Mouse (Mus musculus): ENCODE results near the gene Unc5cl.

Unc5cl gene

DNA sequence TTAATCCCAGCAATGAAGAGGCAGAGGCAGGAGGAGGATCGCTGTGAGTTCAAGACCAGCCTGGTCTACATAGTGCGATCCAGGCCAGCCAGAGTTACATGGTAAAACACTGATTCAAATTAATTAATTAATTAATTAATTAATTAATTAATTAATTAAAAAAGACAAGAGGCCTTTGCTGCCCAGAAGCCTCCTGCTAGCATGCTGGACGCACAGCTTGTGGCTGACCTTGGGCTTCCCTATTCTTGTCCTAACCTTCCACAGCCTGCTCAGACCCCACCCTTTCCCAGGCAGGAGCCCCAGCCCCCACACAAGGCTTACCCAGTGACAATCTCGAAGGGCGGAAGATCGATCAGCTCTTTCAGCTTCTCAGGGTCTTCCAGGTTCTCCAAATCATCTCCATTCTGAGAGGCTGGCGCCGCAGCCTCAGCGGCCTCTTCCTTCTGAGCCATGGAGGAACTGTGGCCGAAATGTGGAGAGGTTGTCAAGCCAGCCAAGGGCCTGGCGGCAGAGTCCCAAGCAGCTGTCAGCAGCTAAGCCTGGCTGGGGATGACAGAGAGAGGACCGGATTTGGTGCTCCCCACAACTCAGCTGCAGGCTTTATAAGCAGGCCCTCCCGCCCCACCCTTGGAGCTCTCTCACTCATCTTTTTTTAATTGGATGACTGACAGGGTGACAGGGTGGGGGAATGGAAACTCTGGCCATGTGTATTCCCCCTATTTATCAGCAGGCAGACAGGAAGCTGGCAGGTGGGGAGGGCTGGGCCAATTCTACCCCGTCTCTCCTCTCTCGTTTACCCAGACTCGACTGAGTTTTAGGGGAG lies 22.3 kb upstream of the Unc5cl start, which contains the start of gene Apobec2:
Apobec2 (minus strand) TSS at position 773 of the 823 bp plus-strand sequence.
- no peak for DNase-seq (ENCODE audit: low spot score)

DNA sequence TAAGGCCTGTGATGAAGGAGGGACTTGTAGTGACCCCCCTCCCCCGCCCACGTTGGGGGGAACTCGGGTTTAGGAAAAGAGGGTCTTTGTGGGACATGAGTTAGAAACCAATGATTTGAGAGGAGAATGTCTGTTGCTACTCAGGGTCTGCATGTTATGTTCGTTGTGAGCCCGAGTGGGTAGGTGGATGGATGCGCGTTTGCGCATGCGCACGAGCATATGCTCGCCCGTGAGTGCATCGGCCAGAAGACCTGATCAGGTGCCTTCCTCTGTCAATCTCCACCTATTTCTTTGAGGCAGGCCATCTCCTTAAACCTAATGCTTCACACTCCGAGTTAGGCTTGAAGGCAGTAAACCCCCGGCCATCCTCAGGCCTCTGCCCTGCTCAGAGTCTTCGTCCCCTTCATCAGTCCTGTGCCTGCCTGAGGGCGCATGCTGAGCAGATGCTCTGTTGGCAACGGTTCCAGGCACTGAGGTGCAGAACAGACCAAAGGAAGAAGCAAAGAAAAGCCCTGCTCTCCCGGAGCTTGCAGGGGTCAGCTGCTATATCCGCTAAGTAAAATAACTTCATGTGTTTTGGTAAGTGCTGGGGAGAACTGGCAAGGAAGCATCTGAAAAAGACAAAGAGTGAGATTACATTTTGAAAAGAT lies 21.6 kb upstream of the Unc5cl start:
- no peak for DNase-seq (ENCODE audit: low spot score)

DNA sequence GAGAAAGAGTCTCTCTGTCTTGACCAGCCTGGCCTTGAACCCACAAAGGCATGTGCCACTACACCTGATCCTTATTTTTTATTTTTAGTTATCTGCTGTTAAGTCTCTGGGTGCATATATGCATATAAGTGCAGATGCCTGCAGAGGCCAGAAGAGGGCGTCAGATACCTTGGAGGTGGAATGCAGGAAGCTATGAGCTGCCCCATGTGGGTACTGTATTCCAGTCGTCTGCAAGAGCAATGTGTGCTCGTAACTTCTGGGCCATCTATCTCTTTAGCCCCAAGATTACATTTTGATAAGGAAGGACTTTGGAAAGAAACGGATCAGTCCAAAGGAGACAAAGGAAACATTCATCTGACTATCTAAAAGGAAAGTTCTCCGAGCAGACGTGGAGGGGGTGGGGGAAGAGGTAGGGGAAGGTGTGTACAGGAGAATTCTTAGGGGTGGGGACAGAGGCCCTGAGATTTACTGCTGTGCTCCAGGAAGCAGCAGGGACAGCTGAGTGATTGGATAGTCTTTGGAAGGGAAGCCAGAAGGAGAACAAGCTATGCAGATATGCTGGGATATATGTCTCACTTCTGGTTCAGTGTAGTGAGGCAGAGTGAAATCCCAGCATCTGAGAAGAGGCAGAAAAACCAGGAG lies 20.9 kb upstream of the Unc5cl start:
- no peak for DNase-seq (ENCODE audit: low spot score)

GRCm38 (mm10) chr17:48434479-48434878 lies 20.2 kb upstream of the Unc5cl start:
- no peak for DNase-seq (ENCODE audit: low spot score)

DNA sequence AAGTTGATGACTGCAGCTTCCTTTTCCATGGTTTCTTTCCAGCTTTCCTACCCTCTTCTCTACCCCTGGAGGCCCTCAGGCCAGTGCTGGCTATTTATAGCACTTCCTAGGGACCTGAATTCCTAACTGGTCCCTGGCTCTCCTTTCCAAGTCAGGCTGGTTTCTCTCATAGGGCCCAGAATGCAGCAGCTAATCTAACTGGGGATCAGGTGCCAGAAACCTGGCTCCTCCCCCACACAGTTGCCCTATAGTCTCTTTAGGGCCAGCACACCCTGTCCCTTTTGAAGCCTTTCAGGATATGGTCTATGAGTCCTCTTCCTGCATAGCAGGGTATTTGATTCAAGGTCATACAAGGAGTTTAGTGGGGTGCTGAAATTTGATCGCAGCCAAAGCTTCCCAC lies 18.2 kb upstream of the Unc5cl start:
- DNase-seq (ENCODE audit: low spot score) = no peak

- DNase-seq (ENCODE audit: low spot score) = no peak
Measured at GRCm38 (mm10) chr17:48437421-48437911, 17.2 kb upstream of the Unc5cl start.

- no peak for DNase-seq (ENCODE audit: low spot score)
Measured at GRCm38 (mm10) chr17:48442745-48443457, 11.8 kb upstream of the Unc5cl start.

DNA sequence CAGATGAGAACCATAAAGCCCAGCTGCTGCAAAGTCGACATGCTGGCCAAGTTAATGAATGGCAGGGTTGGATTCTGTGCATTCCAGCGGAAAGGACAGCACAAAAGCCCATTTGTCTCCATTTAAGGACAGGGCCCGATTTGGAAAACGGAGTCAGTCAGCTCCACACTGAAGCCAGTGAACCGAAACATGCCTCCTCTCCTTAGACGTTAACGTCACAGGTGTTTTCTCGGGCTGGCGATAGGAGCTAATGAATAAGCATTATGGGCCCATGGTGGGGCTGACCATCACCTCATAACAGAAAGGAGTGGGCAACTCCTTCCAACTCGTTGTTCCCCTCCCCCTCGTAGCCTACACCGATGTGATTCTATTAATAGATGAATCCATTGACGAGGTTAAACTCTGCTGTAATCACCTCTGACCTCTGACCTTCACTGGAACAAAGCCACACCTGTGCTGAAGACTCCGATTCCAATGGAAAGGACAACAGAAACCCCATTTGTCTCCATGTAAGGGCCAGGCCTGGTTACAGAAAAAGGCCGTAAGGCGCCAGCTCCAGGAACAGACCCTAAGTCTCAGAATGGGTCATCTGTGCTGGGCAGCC lies 11.1 kb upstream of the Unc5cl start:
- no peak for DNase-seq (ENCODE audit: low spot score)

GRCm38 (mm10) chr17:48447675-48448074 lies 7.0 kb upstream of the Unc5cl start:
- DNase-seq (ENCODE audit: low spot score) = no peak

DNA sequence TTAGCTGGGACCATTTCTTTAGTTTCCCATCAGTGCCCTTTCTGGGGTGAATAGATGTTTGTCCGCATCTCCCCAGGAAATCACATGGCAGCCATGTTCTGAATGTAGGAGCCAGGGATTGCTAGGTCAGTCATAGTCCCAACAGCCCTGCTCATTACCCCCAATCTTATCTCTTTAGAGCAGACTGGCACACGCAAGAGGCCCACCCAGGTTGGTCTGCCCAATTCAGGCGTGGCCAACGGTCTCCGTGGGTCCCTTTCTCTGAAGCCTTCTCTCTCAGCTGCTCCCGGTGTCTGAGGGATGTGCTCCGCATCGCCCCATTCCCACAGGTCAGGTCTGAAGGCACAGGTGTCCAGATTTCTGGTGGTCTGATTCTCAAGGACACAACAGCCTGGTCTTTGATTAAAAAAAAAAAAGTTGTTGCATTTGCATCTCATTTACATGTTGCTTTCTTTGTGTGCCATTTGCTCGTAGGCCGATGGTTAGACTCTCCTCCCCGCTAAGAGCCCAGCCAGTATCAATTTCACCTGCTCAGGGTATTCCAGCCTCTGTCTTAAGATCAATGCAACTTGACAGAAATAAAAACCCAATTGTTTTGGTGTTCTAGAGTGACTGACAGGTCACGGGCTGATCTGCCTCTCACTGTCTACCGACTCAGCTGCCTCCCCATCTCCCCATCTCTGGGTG lies 3.9 kb upstream of the Unc5cl start:
- DNase-seq (ENCODE audit: low spot score) = no peak

DNA sequence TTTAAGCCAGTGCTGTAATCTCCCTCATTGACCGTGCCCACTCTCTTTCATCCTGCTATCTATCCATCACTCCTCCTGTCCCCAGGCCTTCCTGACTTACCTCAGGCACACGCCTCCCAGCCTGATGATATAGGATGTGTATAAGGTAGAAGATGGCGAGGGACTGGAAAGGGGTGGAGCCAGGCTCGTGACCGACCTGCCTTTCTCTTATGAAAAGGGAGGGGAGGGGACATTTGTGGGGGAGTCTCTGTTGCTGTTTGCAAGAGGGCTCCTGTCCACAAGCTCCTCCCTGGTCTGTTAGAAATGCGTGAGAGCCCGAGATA lies 3.4 kb upstream of the Unc5cl start, which contains the start of gene Tspo2:
Tspo2 (minus strand) TSS at position 170 of the 323 bp plus-strand sequence.
- DNase-seq (ENCODE audit: low spot score) = no peak

GRCm38 (mm10) chr17:48451753-48452444 lies 2.8 kb upstream of the Unc5cl start:
- DNase-seq (ENCODE audit: low spot score) = no peak

DNA sequence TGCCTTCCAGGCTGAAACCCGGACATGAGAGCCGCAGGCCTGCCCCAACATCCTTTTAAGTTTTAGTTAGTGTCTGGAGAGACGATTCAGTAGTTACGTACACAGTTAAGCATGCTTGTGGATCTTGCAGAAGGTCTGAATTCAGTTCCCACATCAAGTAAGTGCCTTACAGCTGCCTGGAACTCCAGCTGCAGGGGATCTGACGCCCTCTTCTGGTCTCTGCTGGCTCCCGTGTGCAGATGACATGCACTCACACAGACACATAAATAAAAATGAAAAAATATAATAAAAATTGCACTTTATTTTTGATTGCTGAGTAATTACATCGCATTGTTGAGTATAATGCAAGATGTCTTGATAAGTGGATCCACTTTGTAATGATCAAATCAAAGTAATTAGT lies 1.2 kb upstream of the Unc5cl start:
- DNase-seq (ENCODE audit: low spot score) = no peak

DNA sequence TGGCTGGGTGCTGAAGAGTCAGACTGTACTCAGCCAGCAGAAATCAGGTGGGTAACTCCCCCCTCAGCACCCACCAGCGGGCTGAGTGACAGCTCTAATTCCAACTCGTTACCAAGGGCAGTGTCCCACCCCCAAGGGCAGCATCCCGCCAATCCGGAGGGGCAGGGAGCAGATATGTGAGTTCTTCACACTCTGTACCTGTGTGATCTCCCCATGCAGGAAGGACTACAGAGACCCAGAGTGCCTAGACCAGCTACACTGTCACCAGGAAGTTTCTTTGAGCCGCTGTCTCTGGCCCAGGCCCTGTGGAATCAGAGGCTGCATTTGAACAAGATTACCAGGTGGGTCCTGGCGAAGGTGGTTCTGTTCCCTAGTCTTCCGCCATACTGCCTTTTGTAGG lies 511 bp upstream of the Unc5cl start:
- DNase-seq (ENCODE audit: low spot score) = no peak

DNA sequence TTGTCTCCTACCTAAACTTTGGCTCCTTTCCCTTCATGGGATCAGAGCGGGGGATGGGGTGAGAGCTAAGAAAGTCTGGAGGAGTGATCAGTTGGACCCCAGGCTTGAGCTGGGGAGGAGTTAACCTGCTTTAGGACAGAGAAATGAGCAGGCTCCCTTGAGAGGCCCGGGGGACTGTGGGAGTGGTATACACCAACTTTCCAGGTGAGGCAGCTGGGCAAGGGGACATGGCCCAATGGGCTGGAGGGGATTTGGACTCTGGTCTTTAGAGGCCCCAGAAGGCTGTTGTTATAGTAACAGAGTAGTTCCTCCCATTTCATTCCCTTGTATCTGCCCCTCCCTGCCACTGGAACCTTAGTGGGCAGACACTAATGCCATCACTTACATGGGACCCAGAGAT lies 1.3 kb downstream of the Unc5cl start:
- DNase-seq (ENCODE audit: low spot score) = no peak

DNA sequence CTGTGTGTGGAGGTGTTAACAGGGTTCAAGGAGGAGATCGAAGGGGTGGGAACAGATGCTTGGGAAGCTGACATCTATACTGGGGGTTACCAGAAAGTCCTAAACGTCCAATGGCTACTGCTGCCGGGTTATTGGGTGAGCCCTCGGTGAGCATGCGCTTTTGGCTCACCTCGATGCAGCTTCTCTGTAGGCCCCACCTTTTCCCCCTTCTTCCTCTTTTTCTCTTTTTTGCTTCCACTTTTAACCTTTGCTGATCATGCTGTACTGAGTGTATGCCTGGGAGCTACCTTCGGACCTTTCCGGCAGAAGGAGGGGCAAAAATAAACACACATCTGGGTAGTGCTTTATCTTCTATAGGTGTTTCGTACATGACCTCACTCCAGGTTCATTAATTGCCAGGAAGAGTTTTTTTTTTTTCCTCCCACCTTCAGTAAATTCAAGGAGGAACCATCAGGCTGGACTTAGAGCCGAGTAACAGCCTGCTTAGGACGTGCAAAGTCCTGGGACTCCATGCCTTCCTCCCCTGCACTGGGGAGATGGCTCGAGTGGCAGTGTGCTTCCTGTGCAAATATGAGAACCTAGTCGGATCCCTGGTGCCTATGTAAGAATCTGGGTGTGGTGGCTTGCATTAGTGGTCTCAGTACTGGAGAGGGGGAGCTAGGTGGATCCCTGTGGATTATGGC lies 3.4 kb downstream of the Unc5cl start:
- DNase-seq (ENCODE audit: low spot score) = no peak

GRCm38 (mm10) chr17:48462096-48462495 lies 7.4 kb downstream of the Unc5cl start:
- DNase-seq (ENCODE audit: low spot score) = peak; percentile 70

DNA sequence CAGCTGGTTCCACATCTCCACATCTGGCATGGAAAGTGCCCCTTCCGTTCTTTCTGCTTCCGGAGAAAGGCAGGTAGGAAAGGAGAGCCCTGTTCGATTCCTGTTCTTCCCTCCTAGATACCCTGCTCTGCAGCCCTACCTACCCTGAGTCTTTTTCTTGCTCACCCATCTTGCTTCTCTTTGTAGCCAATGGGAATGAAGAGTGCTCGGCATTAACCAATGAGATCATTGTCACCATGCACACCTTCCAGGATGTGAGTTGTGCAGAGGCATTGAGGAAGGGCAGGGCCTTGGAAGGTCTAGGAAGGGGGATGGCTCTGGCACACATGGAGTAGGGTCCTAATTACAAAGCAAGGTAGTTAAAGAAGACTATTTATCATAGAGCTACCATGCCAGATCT lies 8.7 kb downstream of the Unc5cl start:
- no peak for DNase-seq (ENCODE audit: low spot score)

GRCm38 (mm10) chr17:48466769-48467394 lies 12.2 kb downstream of the Unc5cl start:
- DNase-seq (ENCODE audit: low spot score) = peak; percentile 41
